Mouse (Mus musculus): ENCODE results near the gene Ggact. TPM values are rescaled to one million over a fixed set of nuclear protein-coding genes. Genes with fewer than 3 reads are reported as not detected.

Ggact gene
- polyA plus RNA-seq, 1 experiment from 2014 or later = 9.7 TPM

DNA sequence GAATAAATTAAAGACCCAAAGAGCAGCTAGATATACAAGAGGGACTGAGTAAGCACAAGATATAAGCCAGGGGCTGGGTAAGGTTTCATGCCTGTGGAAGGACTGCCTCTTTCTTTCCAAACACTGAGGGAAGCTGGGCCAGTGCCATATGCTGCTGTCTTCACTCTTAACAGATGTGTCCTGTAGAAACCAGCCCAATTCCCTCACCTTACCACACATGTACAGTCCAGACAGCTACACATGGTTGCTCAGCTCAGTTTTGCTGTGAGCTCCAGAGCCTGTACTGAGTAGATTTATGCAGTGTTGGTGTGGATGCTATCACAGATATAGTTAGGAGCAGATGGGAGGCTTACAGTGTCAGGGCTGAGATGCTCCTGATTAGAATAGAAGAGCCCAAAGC, 12.9 kb downstream of the Ggact start:
- Histone ChIP-seq H3K4me1 (peaks cover 17% of the 10 kb centered on the region), H3K4me3 (no peak overlapping the region), H3K27ac (no peak overlapping the region), H3K36me3 (no peaks in the 10 kb centered on the region; the same call in 1 of the 2 replicates), H3K27me3 (no peaks in the 10 kb centered on the region), H3K4me2 (no peak overlapping the region), H3K9me3 (no peaks in the 10 kb centered on the region), H3K9ac (no peak overlapping the region)
- no peak; the same call in 1 of the 2 replicates for ATAC-seq (ENCODE audit: insufficient number of reproducible peaks, insufficient read depth, low FRiP score, low TSS enrichment, low read depth)

DNA sequence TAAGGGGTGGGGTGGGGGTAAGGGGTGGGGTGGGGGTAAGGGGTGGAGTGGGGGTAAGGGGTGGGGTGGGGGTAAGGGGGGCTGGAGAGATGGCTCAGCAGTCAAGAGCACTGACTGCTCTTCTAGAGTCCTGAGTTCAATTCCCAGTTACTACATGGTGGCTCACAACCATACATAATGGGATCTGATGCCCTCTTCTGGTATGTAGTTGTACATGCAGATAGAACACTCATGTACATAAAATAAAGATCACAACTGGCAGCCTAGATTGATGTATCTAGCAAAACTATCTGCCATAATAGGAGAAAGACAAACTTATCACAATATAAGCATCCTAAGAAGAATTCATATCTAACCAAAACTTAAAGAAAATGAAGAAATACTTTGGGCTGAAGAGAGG, 15.0 kb downstream of the Ggact start:
- no peak for ATAC-seq (ENCODE audit: insufficient number of reproducible peaks, insufficient read depth, low FRiP score, low TSS enrichment, low read depth)
- Histone ChIP-seq H3K4me2 (no peak overlapping the region), H3K4me1 (peaks cover 17% of the 10 kb centered on the region), H3K27ac (no peak overlapping the region), H3K36me3 (no peaks in the 10 kb centered on the region), H3K9ac (no peak overlapping the region), H3K9me3 (no peaks in the 10 kb centered on the region), H3K27me3 (no peaks in the 10 kb centered on the region), H3K4me3 (no peak overlapping the region)

DNA sequence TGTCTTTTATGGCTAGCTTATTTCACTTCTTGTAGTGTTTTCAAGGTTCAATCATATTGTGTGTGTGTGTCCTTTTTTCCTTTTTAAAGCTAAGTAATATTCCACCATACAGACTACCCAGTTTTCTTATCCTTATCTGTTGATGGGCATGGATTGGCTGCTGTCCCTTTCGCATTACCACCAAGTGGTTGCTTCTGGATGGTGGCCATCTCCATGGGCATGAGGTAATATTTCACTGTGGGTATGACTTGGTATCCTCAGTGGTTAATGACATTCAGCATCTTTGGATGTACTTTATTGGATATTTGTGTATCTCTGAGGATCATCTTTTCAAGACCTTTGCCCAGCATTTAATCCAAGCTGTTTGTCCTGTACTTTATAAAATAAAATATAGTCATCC, 17.5 kb downstream of the Ggact start:
- 91% methylated on average over 1 of the region's 1 CpGs for WGBS
- Histone ChIP-seq H3K9ac (no peak overlapping the region), H3K36me3 (peaks cover 6% of the 10 kb centered on the region), H3K4me3 (no peak overlapping the region), H3K4me2 (no peak overlapping the region), H3K27me3 (no peaks in the 10 kb centered on the region), H3K27ac (no peak overlapping the region), H3K9me3 (no peaks in the 10 kb centered on the region), H3K4me1 (0 out of 2 replicates have a peak, but pooled peaks cover 5% of the 10 kb centered on the region)
- ATAC-seq (ENCODE audit: insufficient number of reproducible peaks, insufficient read depth, low FRiP score, low TSS enrichment, low read depth) = no peak

DNA sequence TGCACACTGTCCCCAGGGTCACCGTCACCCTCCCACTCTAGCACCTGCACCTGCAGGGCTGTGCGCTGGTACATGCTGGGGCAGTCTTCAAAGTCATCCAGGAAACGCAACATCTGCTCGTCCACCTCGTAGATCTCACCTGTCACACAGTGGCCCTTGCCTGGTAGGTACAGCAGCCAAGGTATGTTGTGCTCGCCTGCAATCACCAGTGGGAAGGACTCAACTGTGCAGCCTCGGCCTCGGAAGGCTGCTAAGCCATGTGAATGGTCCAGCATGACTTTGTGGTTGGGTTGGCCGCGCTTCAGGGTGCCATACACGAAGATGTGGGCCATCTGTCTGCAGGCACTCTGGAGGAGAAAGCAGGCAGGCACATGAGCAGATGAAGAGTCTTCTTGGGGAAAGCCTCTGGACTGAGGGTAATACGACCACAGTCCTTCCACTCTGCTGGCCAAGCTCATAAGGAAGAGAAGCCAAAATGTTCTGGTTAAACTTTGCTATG, 22.0 kb downstream of the Ggact start:
- Histone ChIP-seq H3K36me3 (peaks cover 6% of the 10 kb centered on the region), H3K4me3 (no peak overlapping the region), H3K9ac (no peak overlapping the region), H3K9me3 (no peaks in the 10 kb centered on the region), H3K27ac (no peak overlapping the region), H3K4me1 (peaks cover 3% of the 10 kb centered on the region; the same call in 1 of the 2 replicates), H3K4me2 (no peak overlapping the region), H3K27me3 (no peaks in the 10 kb centered on the region)
- 92% methylated on average over 12 of the region's 12 CpGs for WGBS
- ATAC-seq (ENCODE audit: insufficient number of reproducible peaks, insufficient read depth, low FRiP score, low TSS enrichment, low read depth) = no peak

DNA sequence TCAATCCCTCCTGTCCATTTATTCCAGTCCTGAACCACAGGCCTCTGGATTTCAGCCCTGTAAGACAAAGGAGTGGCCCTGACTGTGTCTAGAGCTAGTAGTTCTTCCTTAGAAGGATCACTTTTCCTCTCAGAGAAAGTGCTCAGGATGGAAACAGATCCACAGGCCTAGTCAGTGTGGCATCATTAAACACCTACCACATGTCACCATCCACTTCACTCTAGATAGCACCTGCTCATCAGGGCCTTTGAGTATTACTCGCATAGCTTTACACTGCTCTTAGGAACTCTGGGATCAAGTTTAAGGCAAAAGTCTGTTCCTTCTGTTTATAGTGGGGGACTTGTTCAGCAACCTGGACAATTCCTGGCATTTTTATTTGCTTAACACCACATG, 25.1 kb downstream of the Ggact start:
- no peak overlapping the region for H3K4me3 ChIP-seq
- H3K27me3 ChIP-seq = no peaks in the 10 kb centered on the region
- WGBS = 72% methylated on average over 1 of the region's 1 CpGs
- no peak overlapping the region for H3K9ac ChIP-seq
- no peak for ATAC-seq (ENCODE audit: insufficient number of reproducible peaks, insufficient read depth, low FRiP score, low TSS enrichment, low read depth)
- no peak overlapping the region for H3K27ac ChIP-seq
- no peak overlapping the region for H3K4me2 ChIP-seq
- H3K9me3 ChIP-seq = no peaks in the 10 kb centered on the region
- peaks cover 9% of the 10 kb centered on the region for H3K36me3 ChIP-seq
- peaks cover 10% of the 10 kb centered on the region for H3K4me1 ChIP-seq

- WGBS = 76% methylated on average over 3 of the region's 3 CpGs
- peaks cover 9% of the 10 kb centered on the region for H3K36me3 ChIP-seq
- H3K4me2 ChIP-seq = no peak overlapping the region
- H3K4me3 ChIP-seq = no peak overlapping the region
- H3K4me1 ChIP-seq = peaks cover 16% of the 10 kb centered on the region
- H3K9ac ChIP-seq = no peak overlapping the region
- H3K9me3 ChIP-seq = no peaks in the 10 kb centered on the region
- no peak for ATAC-seq (ENCODE audit: insufficient number of reproducible peaks, insufficient read depth, low FRiP score, low TSS enrichment, low read depth)
- H3K27me3 ChIP-seq = no peaks in the 10 kb centered on the region
- no peak overlapping the region for H3K27ac ChIP-seq
These were observed 25.7 kb downstream of the Ggact start for GRCm38 (mm10) chr14:122887702-122888479.

GRCm38 (mm10) chr14:122887278-122887677, 26.3 kb downstream of the Ggact start:
- Histone ChIP-seq H3K9me3 (no peaks in the 10 kb centered on the region), H3K9ac (no peak overlapping the region), H3K4me1 (peaks cover 22% of the 10 kb centered on the region), H3K36me3 (peaks cover 9% of the 10 kb centered on the region), H3K4me2 (no peak overlapping the region), H3K4me3 (no peak overlapping the region), H3K27ac (no peak overlapping the region), H3K27me3 (no peaks in the 10 kb centered on the region)
- ATAC-seq (ENCODE audit: insufficient number of reproducible peaks, insufficient read depth, low FRiP score, low TSS enrichment, low read depth) = no peak
- 56% methylated on average over 1 of the region's 1 CpGs for WGBS

DNA sequence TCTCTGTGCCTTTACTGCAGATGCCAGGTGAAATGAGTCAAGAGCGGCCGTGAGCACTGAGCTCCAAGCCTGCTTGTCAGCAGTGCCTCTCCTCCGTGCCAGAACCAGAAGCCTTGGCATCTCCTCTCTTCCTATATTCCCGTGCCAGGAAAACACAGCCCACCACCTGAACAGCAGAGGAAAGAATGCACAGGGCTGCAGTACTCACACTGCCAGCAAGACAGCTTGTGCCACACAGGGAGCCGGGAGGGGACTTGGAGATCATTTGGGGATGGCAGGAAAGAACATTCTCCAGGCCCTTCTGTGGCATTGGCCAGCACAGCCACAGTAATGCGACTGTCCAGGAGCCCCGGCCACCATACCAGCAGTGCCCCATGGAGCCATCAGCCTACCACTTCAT, 27.7 kb downstream of the Ggact start:
- no peak overlapping the region for H3K27ac ChIP-seq
- peaks cover 31% of the 10 kb centered on the region for H3K4me1 ChIP-seq
- H3K27me3 ChIP-seq = no peaks in the 10 kb centered on the region
- H3K9ac ChIP-seq = no peak overlapping the region
- no peak overlapping the region for H3K4me3 ChIP-seq
- no peaks in the 10 kb centered on the region for H3K9me3 ChIP-seq
- WGBS = 89% methylated on average over 7 of the region's 7 CpGs
- 0 out of 2 replicates have a peak, but pooled peaks cover 3% of the 10 kb centered on the region for H3K36me3 ChIP-seq
- no peak for ATAC-seq (ENCODE audit: insufficient number of reproducible peaks, insufficient read depth, low FRiP score, low TSS enrichment, low read depth)
- no peak overlapping the region for H3K4me2 ChIP-seq

DNA sequence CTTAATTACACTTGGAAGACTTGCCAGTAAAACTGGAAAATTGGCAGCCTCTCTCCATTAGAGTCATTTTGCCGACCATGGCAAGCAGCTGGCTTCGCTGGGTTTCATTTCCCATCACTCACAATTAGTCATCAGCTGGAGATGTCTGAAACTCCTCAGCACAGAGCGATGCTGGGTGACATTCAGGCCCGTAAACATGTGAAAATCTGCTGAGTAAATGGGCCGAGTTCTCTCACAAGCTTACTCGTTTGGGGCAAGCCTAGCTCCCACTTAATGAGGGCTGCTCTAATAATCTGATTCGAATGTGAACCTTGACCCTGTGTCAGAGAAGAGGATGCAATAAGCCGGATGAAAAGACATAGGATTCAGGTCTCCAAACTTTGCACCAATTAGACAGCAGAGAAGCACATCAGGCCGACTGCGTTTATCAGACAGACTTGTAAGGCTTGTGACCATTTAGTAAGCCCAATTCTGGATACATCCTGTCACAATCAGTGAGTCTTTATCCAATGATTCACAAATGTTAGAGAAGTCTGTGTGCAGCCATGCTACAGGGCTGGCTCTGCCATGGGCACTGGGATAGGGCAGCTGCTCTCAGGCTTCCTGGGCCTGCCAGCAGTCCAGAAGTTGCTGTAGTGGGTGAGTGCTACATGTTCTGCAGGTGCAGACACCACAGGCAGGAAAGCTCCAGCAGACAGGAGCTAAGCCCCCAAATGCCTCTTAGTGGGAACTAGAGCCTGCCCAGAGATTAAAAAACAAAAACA, 29.6 kb downstream of the Ggact start:
- H3K4me2 ChIP-seq = no peak overlapping the region
- H3K9me3 ChIP-seq = no peaks in the 10 kb centered on the region
- H3K4me3 ChIP-seq = no peak overlapping the region
- H3K9ac ChIP-seq = no peak overlapping the region
- H3K4me1 ChIP-seq = peaks cover 31% of the 10 kb centered on the region
- H3K27me3 ChIP-seq = no peaks in the 10 kb centered on the region
- 0 out of 2 replicates have a peak, but pooled peaks cover 3% of the 10 kb centered on the region for H3K36me3 ChIP-seq
- ATAC-seq (ENCODE audit: insufficient number of reproducible peaks, insufficient read depth, low FRiP score, low TSS enrichment, low read depth) = no peak
- H3K27ac ChIP-seq = no peak overlapping the region
- 33% methylated on average over 10 of the region's 10 CpGs for WGBS

DNA sequence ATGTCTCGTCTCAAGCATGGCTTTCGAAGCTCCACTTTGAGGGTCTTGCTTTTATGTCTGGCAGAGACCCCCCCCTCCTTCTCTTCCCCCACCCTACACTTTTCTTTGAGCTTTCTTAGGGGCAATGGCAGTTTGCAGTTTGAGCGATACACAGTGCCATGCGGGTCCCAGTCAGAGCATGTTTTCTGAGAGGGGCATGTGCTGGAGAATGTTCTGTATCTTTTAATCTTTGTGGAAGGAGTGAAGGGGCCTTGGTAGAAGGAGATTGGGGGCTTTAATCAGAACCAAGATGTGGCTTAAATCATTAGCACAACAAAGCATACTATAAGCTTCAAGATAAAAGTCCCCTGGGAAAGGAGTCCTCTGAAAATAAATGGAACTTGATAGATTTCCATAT, 30.1 kb downstream of the Ggact start:
- ATAC-seq (ENCODE audit: insufficient number of reproducible peaks, insufficient read depth, low FRiP score, low TSS enrichment, low read depth) = no peak
- Histone ChIP-seq H3K27me3 (no peaks in the 10 kb centered on the region), H3K4me3 (no peak overlapping the region), H3K36me3 (0 out of 2 replicates have a peak, but pooled peaks cover 3% of the 10 kb centered on the region), H3K9me3 (no peaks in the 10 kb centered on the region), H3K27ac (no peak overlapping the region), H3K4me1 (peaks cover 31% of the 10 kb centered on the region), H3K9ac (no peak overlapping the region), H3K4me2 (no peak overlapping the region)
- WGBS = 53% methylated on average over 4 of the region's 4 CpGs

GRCm38 (mm10) chr14:122882795-122883409, 30.7 kb downstream of the Ggact start:
- H3K27me3 ChIP-seq = no peaks in the 10 kb centered on the region
- no peak overlapping the region for H3K9ac ChIP-seq
- H3K4me1 ChIP-seq = peaks cover 31% of the 10 kb centered on the region
- 0 out of 2 replicates have a peak, but pooled peaks cover 3% of the 10 kb centered on the region for H3K36me3 ChIP-seq
- H3K9me3 ChIP-seq = no peaks in the 10 kb centered on the region
- H3K27ac ChIP-seq = no peak overlapping the region
- no peak overlapping the region for H3K4me2 ChIP-seq
- 62% methylated on average over 7 of the region's 7 CpGs for WGBS
- no peak overlapping the region for H3K4me3 ChIP-seq
- no peak; the same call in 1 of the 2 replicates for ATAC-seq (ENCODE audit: insufficient number of reproducible peaks, insufficient read depth, low FRiP score, low TSS enrichment, low read depth)
